Mouse (Mus musculus): ENCODE results near the gene Birc6. TPM values are rescaled to one million over a fixed set of nuclear protein-coding genes. Genes with fewer than 3 reads are reported as not detected.
A peak's percentile ranks its signal among the peaks of the same experiment; 100 is the strongest.
"Not testable (repeated sequence)": the region's sequence is repeated elsewhere in the genome, so short reads cannot be mapped to it uniquely, and the experiment has no call there.

Gene Birc6
- total RNA-seq, 2 experiments from 2014 or later = 48.6 to 54.4 TPM

DNA sequence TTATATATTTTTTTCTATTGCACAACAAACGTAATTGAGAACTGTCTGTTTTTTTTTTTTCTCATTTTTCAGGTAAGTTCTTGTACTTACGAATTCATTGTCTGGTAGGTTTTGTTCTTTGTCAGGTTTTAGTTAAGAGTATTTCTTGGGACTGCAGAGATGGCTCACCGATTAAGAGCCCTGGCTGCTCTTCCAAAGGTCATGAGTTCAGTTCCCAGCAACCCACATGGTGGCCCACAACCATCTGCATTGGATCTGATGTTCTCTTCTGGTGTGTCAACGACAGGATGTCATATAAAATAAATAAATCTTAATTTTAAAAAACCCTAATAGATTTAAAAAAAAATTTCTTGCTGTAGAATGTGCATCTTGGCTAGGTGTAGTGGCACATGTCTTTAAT, 161.3 kb downstream of the Birc6 start:
- no peak for ATAC-seq (replicated peaks; ENCODE audit: low FRiP score, poor library complexity, severe bottlenecking)

DNA sequence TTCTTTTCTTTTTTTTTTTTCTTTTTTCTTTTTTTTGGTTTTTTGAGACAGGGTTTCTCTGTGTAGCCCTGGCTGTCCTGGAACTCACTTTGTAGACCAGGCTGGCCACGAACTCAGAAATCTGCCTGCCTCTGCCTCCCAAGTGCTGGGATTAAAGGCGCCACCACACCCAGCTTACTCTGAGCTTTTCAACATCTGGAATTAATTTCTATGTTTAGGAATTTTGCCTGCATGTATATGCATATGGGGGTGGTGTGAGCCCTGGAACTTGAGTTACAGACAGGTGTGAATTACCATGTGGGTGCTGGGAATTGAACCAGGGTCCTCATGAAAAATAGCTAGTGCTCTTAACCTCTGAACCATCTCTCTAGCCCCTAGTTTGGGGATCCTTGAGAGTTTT, 173.6 kb downstream of the Birc6 start:
- not testable (repeated sequence) for ATAC-seq (replicated peaks; ENCODE audit: low FRiP score, poor library complexity, severe bottlenecking)

DNA sequence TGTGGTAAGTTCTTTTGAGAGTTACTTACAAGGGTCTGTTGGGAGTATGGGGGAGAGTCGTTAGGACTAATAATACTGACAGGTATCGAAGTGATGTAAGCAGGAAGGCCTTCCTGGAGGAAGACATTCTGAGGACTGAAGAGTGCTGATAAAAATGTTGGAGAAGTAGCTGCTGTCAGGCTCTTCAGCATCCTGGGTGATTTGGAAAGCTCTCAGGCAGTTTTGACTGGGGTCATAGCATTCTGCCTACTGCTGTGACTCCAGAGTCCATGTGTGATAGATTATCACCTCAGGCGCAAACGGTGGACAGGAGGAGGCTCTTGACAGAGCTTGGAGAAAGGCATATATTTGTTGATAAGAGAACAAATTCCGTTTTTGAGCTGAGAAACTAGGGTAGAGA, 177.4 kb downstream of the Birc6 start:
- ATAC-seq (replicated peaks; ENCODE audit: low FRiP score, poor library complexity, severe bottlenecking) = no peak

DNA sequence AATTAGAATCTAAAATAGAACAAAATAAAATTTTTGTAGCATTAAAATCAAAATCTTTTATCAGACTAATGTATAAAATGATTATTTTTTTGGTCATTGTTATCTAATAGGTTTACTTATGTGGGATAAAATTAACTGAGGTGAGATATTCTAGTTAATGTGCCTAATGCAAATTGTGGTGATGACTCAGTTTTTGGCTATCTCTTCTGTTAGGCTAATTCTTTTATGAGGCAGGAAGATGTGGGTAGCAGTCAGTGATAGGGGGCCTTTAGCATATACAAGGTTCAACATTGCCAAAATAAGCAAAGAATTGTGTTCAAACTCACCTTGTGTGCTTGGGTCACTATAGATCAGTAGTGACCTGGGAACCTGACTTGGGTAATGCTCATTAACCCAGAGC, 178.5 kb downstream of the Birc6 start:
- no peak for ATAC-seq (replicated peaks; ENCODE audit: low FRiP score, poor library complexity, severe bottlenecking)

DNA sequence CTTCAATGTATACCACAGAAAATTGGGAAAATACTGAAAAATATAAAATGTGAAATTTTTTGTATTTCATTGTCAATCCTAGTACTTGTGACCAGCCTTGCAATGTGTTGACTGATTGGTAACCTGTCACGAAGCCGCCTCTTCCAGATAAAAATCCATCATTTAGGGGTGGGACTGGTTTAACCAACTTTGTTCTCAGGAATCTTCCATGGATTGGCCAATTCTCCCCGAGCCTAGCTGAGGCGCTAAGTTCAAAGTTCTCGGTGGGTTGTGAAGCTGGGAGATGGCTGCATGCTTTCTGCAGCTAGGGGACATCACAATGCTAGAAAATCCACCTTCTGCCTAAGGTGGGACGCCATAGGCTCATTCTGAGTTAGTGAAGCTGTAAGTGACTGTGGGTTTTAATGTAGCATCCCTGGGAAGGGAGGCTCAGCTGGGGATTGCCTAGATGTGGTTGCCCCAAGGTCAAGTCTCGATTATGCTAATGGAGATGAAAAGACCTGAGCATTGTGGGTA, 179.6 kb downstream of the Birc6 start:
- ATAC-seq (replicated peaks; ENCODE audit: low FRiP score, poor library complexity, severe bottlenecking) = no peak

DNA sequence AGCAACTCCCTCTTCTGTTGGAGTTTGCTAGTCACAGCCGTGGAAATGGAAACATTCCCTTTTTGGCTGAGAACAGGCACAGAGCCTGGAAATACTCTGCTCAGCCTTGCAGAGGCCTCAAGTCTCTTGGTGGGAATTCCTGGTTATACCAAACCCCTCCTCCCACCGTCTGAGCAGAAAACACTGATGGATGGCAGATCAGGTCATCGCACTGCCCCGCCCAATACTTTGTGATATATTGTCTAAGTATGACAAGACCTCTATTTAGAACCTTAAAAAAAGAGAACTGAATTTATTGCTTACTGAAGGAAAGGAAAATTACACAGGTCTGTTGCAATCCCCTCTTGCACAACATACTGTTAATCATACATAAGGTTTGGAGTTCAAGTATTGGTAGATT, 182.6 kb downstream of the Birc6 start:
- ATAC-seq (replicated peaks; ENCODE audit: low FRiP score, poor library complexity, severe bottlenecking) = no peak

DNA sequence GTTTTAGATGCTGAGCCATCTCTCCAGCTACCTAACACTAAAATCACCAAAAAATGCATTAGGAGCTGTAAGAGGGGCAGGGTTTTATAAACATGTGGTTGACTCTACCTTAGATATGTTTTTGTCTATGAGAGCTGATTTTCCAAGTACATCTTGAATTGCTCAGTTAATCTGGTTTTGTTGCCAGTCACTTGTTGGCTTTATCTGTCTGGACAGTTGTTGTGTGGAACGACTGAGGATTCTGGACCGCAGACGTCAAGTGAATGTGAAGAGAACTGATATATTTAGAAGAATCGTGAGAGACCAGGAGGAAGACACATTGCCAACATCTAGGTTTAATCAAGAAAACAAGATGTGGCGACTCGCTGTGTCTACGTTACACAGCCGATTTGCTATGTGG, 183.5 kb downstream of the Birc6 start:
- ATAC-seq (replicated peaks; ENCODE audit: low FRiP score, poor library complexity, severe bottlenecking) = no peak

DNA sequence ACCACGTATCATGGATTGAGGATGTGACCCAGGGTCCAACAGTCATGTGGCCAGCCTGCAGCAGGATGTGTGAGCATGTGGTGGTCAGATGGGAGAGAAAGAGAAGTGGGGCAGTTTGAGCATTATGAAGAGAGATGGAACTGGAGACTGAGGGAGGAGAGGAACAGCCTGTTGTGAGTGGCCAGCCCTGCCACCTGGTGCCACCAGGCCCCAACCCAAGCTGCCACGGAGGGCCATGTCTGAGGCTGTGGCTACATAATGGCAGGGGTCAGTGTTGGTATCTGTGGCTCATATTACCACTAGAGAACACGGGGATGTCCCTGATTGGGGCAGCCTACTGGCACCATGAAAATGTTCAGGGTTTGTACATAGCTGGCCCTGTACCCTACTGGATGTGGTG, 187.0 kb downstream of the Birc6 start:
- ATAC-seq (replicated peaks; ENCODE audit: low FRiP score, poor library complexity, severe bottlenecking) = no peak

DNA sequence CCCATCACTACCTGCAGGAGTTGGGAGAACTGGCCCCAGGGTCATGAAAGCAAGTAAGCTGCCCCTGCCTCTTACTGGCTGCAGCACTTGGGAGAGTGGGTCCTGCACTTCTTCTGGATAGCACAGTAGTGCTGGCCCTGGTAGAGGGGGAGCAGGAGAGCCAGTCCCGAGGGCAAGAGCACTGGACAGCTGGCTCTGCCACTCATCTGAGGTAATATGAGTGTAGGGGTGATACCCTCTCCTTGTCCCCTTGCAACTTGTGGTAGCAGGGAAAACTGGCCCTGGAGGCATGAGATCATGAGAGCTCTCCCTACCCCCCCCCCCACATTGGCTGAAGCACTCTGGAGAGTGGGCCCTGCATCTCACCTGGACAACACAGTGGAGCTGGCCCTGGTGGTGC, 187.6 kb downstream of the Birc6 start:
- ATAC-seq (replicated peaks; ENCODE audit: low FRiP score, poor library complexity, severe bottlenecking) = no peak

DNA sequence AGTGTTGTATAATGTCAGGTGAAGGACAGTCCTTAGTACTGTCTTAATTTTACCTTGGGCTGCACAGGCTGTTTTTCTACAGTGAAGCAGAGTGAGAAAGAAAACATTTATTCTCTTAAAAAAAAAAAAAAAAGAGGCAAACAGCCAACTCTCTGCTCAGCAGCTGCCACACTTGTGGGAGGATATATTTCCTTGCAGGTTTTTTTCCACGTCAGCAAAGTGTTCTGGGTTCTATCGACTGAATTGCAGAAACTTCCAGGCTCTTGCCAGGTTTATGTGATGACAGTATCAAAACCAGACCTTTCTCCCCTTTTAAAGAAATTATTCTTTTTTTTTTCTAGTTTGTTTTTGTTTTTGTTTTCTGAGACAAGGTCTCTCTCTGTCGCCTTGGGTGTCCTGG, 188.5 kb downstream of the Birc6 start:
- ATAC-seq (replicated peaks; ENCODE audit: low FRiP score, poor library complexity, severe bottlenecking) = no peak

DNA sequence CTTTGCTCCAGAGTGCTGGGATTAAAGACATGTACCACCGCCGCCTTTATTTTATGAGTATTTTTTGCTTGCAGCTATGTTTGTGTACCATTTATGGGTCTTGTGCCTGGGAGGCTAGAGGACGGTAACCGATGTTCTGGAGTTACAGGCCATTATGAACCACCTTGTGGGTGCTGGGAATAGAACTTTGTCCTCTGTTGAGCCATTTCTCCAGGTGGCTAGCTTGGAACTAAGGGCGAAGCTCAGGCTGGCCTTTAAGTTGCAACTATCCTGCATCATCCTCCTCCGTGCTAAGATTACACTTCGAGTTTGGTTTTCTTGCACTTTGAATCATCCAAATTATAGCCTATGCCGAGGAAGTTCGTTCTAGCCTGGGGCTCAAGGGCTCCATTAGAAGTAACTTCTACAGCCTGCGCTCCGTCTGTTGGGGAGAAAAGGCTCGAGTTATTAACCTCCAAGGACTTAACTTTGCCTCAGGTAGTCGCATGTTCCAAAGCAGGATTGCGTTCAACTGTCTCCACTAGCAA, 189.1 kb downstream of the Birc6 start:
- no peak for ATAC-seq (replicated peaks; ENCODE audit: low FRiP score, poor library complexity, severe bottlenecking)

DNA sequence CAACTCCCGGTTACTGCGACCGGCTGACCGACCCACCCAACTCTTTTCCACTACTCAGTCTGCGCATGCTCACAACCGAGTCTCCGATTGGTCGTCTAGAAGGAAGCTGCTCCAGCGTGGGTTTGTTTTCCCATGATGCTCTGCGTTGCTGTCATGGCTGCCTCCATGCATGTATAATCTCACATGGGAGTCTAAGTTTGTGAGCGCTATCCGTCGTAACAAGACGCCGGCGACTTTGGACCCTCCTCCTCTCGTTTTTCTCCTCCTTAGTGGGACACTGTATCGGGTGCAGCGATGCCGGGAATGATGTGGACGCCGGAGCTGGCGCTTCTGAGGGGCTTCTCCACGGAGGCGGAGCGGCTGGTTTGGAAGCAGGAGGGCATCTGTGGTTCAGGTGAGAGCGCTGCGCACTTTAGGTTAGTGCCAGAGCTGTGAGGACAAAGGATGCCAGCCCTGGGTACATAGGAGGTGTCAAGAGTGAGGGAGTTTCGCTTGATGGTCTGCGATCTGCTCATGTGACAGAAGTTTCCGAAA, 189.6 kb downstream of the Birc6 start, which contains the start of gene Ttc27:
Gene Ttc27 (plus strand): TSS at position 115 of the 534 bp plus-strand sequence.
- peak; percentile 98 for ATAC-seq (replicated peaks; ENCODE audit: low FRiP score, poor library complexity, severe bottlenecking)

DNA sequence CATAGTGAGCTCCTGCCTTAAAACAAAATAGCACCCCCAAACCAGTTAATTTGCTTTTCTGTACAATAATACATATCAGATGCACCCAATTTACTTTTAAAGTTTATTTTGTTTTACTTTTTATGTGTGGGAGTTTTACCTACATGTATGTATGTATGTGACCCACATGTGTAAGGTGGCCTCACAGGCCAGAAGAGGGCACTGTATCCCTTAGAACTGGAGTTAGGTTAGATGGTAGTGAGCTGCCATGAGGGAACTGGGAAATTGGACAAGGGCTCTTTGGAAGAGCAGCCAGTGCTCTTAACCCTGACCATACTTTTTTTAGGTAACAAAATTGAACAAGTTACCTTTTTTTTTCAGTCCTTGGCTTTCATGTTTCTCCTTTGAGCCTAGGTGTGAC, 204.8 kb downstream of the Birc6 start:
- ATAC-seq (replicated peaks; ENCODE audit: low FRiP score, poor library complexity, severe bottlenecking) = no peak

DNA sequence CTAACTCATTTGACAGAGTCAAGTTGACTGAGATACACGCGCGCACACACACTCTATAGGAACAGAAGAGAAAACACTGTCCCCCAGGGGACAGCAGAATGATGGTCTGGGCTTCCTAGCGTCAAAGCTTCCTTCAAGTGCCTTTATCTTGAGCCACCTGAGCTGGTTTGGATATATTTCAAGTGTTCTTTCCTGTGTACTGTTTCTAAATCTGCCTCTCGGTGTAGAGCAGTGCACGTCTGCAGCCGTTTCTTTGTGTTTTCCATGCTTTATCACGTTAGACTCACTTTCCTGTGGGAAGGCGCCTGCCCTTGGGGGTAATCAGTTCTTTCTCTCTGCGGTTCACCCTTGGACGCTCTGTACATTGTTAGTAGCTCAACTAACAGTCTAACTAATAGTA, 207.3 kb downstream of the Birc6 start:
- ATAC-seq (replicated peaks; ENCODE audit: low FRiP score, poor library complexity, severe bottlenecking) = no peak

DNA sequence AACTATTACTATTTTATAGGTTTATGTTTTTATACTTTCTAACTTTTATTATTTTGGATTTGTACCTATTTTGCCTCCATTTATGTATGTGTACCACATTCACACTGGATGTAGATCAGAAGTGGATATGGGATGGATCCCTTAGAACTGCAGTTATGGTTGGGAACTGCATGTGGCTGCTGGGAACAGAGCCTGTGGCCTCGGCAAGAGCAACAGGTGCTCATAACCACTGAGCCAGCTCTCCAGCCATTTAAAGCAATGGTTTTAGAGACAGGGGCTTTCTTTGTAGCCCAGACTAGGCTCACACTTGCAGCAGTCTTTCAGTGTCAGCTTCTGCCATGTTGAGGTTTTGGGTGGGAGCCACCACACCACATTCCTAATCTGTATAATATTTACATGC, 221.6 kb downstream of the Birc6 start:
- no peak for ATAC-seq (replicated peaks; ENCODE audit: low FRiP score, poor library complexity, severe bottlenecking)

DNA sequence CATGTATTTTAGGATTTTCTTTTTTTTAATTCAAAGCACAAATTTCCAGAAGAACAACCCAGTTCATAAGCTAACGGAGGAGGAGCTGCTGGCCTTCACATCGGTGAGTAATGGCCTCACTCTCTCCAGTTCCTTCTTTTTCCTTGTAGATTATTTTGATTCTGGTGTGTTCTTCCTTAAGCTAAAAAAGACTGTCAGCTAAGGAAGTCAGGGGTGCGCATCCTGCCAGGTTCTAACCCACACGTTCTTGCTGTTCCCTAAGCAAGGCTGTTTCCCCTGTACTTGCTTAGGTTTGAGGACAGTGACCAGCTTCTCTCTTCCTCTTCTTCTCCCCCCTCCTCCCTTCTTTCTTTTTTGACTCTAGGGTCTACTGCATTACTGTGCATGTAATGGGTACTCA, 222.9 kb downstream of the Birc6 start:
- no peak for ATAC-seq (replicated peaks; ENCODE audit: low FRiP score, poor library complexity, severe bottlenecking)

Other genes starting within 250 kb of the Birc6 start
- gene Memo1, start 232.8 kb upstream of the Birc6 start, total RNA-seq (2015; ENCODE audit: low replicate concordance) = 287 and 347 TPM in 2 replicates
- 544 and 662 TPM in 2 replicates for gene Memo1, start 232.8 kb upstream of the Birc6 start, total RNA-seq (2017; ENCODE audit: low replicate concordance)
- 50.2 and 65.9 TPM in 2 replicates for gene Dpy30, start 204.4 kb upstream of the Birc6 start, total RNA-seq (2015; ENCODE audit: low replicate concordance)
- gene Dpy30, start 204.4 kb upstream of the Birc6 start, total RNA-seq (2017; ENCODE audit: low replicate concordance) = 34.2 and 52.1 TPM in 2 replicates
- 12.5 and 14.4 TPM in 2 replicates for gene Spast, start 189.3 kb upstream of the Birc6 start, total RNA-seq (2015; ENCODE audit: low replicate concordance)
- 18.1 and 21.4 TPM in 2 replicates for gene Spast, start 189.3 kb upstream of the Birc6 start, total RNA-seq (2017; ENCODE audit: low replicate concordance)
- gene Slc30a6, start 132.7 kb upstream of the Birc6 start, total RNA-seq (2015; ENCODE audit: low replicate concordance) = 0.58 and 8.4 TPM in 2 replicates
- gene Slc30a6, start 132.7 kb upstream of the Birc6 start, total RNA-seq (2017; ENCODE audit: low replicate concordance) = 2.4 and 6.0 TPM in 2 replicates
- gene Nlrc4, start 69.2 kb upstream of the Birc6 start, total RNA-seq (2015; ENCODE audit: low replicate concordance) = 1.3 and 2.9 TPM in 2 replicates
- gene Nlrc4, start 69.2 kb upstream of the Birc6 start, total RNA-seq (2017; ENCODE audit: low replicate concordance) = 1.1 and 1.3 TPM in 2 replicates
- gene Yipf4, start 38.8 kb upstream of the Birc6 start, total RNA-seq (2015; ENCODE audit: low replicate concordance) = 280 and 306 TPM in 2 replicates
- gene Yipf4, start 38.8 kb upstream of the Birc6 start, total RNA-seq (2017; ENCODE audit: low replicate concordance) = 409 and 455 TPM in 2 replicates
- gene Ttc27, start 189.4 kb downstream of the Birc6 start, total RNA-seq (2015; ENCODE audit: low replicate concordance) = 10.0 and 11.0 TPM in 2 replicates
- gene Ttc27, start 189.4 kb downstream of the Birc6 start, total RNA-seq (2017; ENCODE audit: low replicate concordance) = 10.5 and 10.7 TPM in 2 replicates

All from erythroblast, adult 5-6 weeks (primary cell).